Mouse (Mus musculus) intestine, embryonic 16.5 days (tissue): ENCODE data around the gene Col23a1. TPM values are rescaled to one million over a fixed set of nuclear protein-coding genes. Genes with fewer than 3 reads are reported as not detected.
"Not testable (repeated sequence)": the region's sequence is repeated elsewhere in the genome, so short reads cannot be mapped to it uniquely, and the experiment has no call there.

Experiments used
- ATAC-seq: fragments of 200-750 bp; cut with Nextera tagmentation; 2 replicates; pipeline ENCODE4 v1.8.0; 2017; ENCODE audit warnings: moderate TSS enrichment, moderate library complexity
- H3K27ac ChIP-seq: fragments of 300-500 bp; sonication (generic); 2 replicates; pipeline ENCODE4 v1.5.1; 2014; ENCODE audit warnings: mild to moderate bottlenecking, low read length
- H3K27me3 ChIP-seq: fragments of 300-500 bp; sonication (generic); replicated peaks from 2 replicates; pipeline ENCODE4 v1.6.1; 2014; ENCODE audit warnings: low read length, control low read depth, mixed read lengths; ENCODE audit not compliant: control insufficient read depth, insufficient read depth
- H3K36me3 ChIP-seq: fragments of 300-500 bp; sonication (generic); 2 replicates; pipeline ENCODE4 v1.6.1; 2014; ENCODE audit warnings: low read length, control low read depth; ENCODE audit not compliant: control insufficient read depth, insufficient read depth
- H3K4me1 ChIP-seq: fragments of 300-500 bp; sonication (generic); 2 replicates; pipeline ENCODE4 v1.6.1; 2014; ENCODE audit warnings: low read length, control low read depth, mixed read lengths; ENCODE audit not compliant: control insufficient read depth, insufficient read depth
- H3K4me2 ChIP-seq: fragments of 300-500 bp; sonication (generic); 2 replicates; pipeline ENCODE4 v1.6.1; 2014; ENCODE audit warnings: low read depth, low read length, control low read depth
- H3K4me3 ChIP-seq: fragments of 300-500 bp; sonication (generic); 2 replicates; pipeline ENCODE4 v1.5.1; 2014; ENCODE audit warnings: mild to moderate bottlenecking, low read length
- H3K9ac ChIP-seq: fragments of 300-500 bp; sonication (generic); 2 replicates; pipeline ENCODE4 v1.6.1; 2014; ENCODE audit warnings: low read depth, low read length
- H3K9me3 ChIP-seq: fragments of 300-500 bp; sonication (generic); 2 replicates; pipeline ENCODE4 v1.6.1; 2016; ENCODE audit warnings: low read length, control low read depth; ENCODE audit not compliant: control insufficient read depth
- WGBS: fragments of 180-500 bp; shearing (Covaris S2); extraction: QIAGEN DNeasy Blood & Tissue Kit; methylation state at CpG from one replicate; pipeline ENCODE4 v1.1.7; 2014; 5-methylcytosine and 5-hydroxymethylcytosine counted together
- polyA plus RNA-seq: library from polyadenylated mRNA; unstranded; fragments of >200 nt; fragmentation: Nextera tagmentation; extraction: Ambion mirVana; gene quantifications from 2 replicates; pipeline ENCODE4 v1.2.1, GENCODE M21; 2015

The Col23a1 gene
- polyA plus RNA-seq, 1 experiment from 2014 or later, result 5.4 TPM

DNA sequence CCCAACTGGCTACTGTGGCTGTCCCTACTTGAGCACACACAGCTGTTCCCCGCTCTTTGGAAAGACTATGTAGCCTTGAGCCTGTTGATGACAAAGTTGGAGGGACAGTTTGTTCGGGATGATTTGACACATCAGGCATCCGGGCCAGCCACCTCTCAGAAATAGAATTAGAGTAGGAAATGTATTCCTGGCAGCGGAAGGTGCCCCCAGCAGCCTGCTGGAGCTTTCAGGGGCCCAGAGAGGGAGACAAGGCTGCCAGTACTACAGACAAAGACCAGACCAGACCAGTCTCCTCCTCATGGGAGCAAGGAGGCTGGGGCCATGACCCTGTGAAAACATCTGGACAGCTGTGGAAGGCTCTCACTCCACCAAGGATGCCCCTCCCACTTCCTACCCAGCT lies 53.6 kb downstream of the Col23a1 start:
- Histone ChIP-seq H3K36me3 (no peaks in the 10 kb centered on the region), H3K4me2 (no peak overlapping the region), H3K27ac (no peak overlapping the region), H3K27me3 (no peaks in the 10 kb centered on the region), H3K9ac (no peak overlapping the region), H3K4me1 (peaks cover 6% of the 10 kb centered on the region; the same call in 1 of the 2 replicates), H3K9me3 (no peaks in the 10 kb centered on the region), H3K4me3 (no peak overlapping the region)
- 60% methylated on average over 4 of the region's 4 CpGs for WGBS
- no peak for ATAC-seq

DNA sequence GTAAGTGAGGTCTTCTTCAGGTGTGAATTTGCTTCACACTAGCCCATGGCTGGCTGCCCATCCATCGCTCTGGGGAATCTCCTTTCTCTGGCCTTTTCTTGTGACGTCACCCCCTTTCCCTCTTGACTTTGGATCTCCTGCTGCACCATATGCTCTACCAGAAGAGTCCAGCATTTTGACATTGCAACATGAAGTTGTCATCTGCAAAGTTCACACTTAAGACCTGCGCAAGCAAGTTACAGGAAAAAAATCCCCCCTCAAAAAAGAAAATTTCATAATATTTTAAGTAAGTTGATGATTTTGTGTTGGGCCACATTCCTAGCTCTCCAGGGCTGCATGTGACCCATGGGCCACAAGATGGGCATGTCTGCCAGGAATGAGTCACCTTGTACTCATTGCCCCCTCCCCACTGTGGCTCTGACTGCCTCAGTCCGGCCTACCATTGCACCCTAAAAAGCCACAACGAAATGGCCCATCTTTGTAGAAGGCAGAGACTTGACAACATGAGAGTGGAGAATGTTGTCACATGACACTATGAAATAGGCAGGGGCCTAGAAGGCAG lies 54.1 kb downstream of the Col23a1 start:
- no peak overlapping the region for H3K9ac ChIP-seq
- no peaks in the 10 kb centered on the region for H3K36me3 ChIP-seq
- 81% methylated on average over 5 of the region's 5 CpGs for WGBS
- no peak overlapping the region for H3K4me2 ChIP-seq
- no peak overlapping the region for H3K4me3 ChIP-seq
- no peaks in the 10 kb centered on the region for H3K27me3 ChIP-seq
- H3K4me1 ChIP-seq, result peaks cover 6% of the 10 kb centered on the region; the same call in 1 of the 2 replicates
- no peaks in the 10 kb centered on the region for H3K9me3 ChIP-seq
- no peak for ATAC-seq
- H3K27ac ChIP-seq, result no peak overlapping the region

DNA sequence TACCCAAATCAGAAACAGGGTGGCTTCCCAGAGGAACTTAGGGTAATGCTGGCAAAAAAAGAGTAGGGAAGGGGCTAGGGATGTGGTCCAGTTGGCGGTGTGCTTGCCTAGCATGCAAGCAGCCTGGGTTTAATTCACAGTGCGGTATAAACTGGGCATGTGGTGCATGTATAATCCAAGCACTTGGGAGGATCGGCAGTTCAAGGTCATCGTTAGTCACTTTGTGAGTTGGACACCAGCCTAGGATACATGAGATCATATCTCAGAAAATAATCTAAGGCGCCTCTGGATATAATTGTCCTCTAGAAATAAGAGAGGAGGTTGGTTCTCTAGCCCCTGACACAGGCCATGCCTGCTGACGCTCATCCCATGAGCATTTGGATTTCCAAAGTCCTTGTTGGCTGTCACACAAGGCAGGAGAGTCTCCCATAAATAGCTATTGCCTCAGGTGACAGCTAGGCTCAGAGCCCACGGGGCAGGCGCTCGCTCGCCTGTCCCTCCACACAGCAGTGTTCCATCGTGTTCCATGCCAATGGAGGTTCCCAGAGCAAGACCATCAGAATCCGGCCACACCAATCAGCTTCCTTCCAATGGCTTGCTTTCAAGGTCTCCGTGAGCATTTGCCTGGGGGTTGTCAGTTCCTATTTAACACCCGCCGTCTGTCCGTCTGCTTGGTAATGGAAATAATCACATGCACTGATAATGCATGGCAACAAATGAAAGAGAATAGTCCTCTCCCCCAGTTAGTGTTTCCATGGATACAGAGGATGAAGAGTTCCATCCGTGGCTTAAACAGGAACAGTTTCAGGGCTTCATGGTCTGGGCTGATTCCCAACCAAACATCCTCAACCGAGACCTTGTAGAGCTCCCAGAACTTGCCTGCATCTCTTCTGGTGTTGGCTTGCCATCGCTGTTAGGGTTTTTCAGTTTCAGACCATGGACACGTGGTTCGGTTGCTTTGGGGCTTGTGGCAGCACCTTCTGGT lies 56.1 kb downstream of the Col23a1 start:
- no peaks in the 10 kb centered on the region for H3K9me3 ChIP-seq
- no peak overlapping the region for H3K27ac ChIP-seq
- WGBS, result 86% methylated on average over 21 of the region's 21 CpGs
- ATAC-seq, result no peak
- no peaks in the 10 kb centered on the region for H3K36me3 ChIP-seq
- no peaks in the 10 kb centered on the region for H3K27me3 ChIP-seq
- no peak overlapping the region for H3K4me3 ChIP-seq
- no peak overlapping the region for H3K4me2 ChIP-seq
- H3K4me1 ChIP-seq, result peaks cover 6% of the 10 kb centered on the region; the same call in 1 of the 2 replicates
- H3K9ac ChIP-seq, result no peak overlapping the region

DNA sequence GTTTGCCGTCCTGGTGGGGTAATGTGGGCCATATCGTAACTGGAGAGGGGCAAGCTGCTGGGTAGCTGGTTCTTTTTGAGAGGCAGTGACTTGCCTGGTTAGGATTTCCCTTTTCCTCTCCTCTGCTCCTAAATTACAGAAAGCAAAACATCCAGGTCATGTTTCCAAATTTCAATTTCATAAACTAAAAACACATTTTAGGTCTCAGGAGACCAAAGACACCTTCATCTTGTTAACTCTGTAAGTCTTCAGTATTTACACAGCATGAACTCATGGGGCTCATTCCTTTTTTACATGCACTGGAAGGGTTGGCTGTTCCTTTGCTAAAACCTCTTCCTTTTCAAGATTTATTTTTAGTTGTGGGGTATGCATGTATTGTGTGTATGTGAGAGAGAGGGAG lies 58.0 kb downstream of the Col23a1 start:
- no peaks in the 10 kb centered on the region for H3K9me3 ChIP-seq
- no peak overlapping the region for H3K27ac ChIP-seq
- no peak overlapping the region for H3K4me2 ChIP-seq
- H3K4me1 ChIP-seq, result peaks cover 12% of the 10 kb centered on the region
- H3K9ac ChIP-seq, result no peak overlapping the region
- no peak for ATAC-seq
- no peak overlapping the region for H3K4me3 ChIP-seq
- no peaks in the 10 kb centered on the region for H3K27me3 ChIP-seq
- no peaks in the 10 kb centered on the region for H3K36me3 ChIP-seq
- 66% methylated on average over 2 of the region's 2 CpGs for WGBS

DNA sequence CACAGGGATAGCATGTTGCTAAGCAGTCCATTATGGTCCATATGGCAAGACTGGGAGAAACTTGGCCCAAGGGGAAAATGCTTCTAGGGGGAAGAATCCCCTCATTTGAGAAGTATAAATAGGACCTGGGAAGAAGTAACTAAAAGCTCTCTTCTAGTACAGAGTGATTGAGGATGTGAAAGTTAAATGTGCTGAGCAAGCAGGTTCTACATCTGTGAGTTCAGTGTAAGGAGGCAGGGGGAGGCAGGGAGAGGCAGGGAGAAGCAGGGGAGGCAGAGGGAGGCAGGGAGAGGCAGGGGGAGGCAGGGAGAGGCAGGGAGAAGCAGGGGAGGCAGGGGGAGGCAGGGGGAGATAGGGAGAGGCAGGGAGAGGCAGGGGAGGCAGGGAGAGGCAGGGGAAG lies 59.9 kb downstream of the Col23a1 start:
- H3K9me3 ChIP-seq, result no peaks in the 10 kb centered on the region
- H3K4me2 ChIP-seq, result no peak overlapping the region
- no peak overlapping the region for H3K27ac ChIP-seq
- H3K9ac ChIP-seq, result no peak overlapping the region
- H3K36me3 ChIP-seq, result no peaks in the 10 kb centered on the region
- no peak overlapping the region for H3K4me3 ChIP-seq
- ATAC-seq, result no peak
- no peaks in the 10 kb centered on the region for H3K27me3 ChIP-seq
- H3K4me1 ChIP-seq, result peaks cover 6% of the 10 kb centered on the region

DNA sequence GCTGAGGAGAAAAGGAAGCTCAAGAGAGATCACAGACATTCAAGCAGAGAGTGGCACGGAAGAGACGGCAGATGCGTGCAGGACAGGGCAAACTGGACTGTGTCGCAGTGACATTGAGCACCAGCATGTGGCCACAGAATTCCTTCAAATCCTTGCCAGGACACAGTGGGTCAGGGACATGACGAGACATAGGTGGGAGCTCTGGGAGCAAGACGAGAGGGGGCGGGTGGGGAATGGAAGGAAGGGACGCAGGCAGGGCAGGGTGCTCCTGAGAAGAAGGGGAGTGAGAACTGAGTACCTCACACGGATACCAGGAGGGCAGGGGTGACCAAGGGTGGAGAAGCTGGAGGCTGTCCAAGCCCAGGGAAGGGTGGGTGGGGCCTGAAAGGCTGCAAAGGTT lies 61.4 kb downstream of the Col23a1 start:
- 73% methylated on average over 9 of the region's 9 CpGs for WGBS
- Histone ChIP-seq H3K4me2 (no peak overlapping the region), H3K4me3 (no peak overlapping the region), H3K9ac (no peak overlapping the region), H3K36me3 (no peaks in the 10 kb centered on the region), H3K4me1 (peaks cover 6% of the 10 kb centered on the region), H3K9me3 (no peaks in the 10 kb centered on the region), H3K27ac (no peak overlapping the region), H3K27me3 (no peaks in the 10 kb centered on the region)
- no peak for ATAC-seq

DNA sequence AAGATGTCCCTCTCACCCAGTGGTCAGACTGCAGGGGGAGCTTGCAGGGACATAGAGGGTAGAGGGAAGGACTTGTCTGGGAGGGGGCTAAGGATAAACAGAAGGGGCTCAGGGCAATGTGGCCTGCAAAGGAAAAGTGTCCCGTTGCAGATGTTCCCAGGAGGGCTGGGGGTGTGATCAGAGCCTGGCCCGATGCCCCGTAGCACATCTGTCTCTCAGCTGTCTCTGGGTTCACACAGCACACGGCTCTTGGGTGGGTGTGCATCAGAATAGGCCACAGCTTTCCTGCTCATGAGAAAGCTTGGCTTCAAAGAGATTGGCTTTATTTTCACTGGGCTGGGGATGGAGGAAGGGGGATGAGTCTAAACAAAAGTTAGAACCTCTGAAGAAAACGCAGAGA lies 62.1 kb downstream of the Col23a1 start:
- ATAC-seq, result peak; percentile 40; the same call in 1 of the 2 replicates

DNA sequence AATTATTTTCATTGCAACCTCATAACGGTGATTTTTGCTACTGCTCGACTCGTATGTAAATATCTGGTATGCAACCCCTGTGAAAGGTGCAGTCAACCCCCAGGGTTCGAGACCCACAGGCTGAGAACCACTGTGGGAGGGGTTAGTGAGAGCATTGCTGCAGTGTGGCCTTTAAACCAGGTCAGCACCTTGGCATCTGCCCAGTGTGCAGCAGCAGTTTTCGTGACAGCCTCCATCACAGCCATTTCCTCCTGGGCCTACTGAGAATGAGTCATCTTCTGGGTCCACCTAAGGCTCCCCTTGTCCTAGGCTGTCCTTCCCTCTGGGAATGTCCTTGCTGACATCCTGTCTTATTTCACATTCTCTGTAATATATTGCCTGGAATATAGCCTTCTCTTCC lies 64.0 kb downstream of the Col23a1 start:
- Histone ChIP-seq H3K36me3 (no peaks in the 10 kb centered on the region), H3K9ac (no peak overlapping the region), H3K9me3 (no peaks in the 10 kb centered on the region), H3K4me3 (no peak overlapping the region), H3K27ac (no peak overlapping the region), H3K27me3 (no peaks in the 10 kb centered on the region), H3K4me2 (no peak overlapping the region), H3K4me1 (peaks cover 6% of the 10 kb centered on the region)
- 72% methylated on average over 5 of the region's 5 CpGs for WGBS
- no peak for ATAC-seq

More for the DNA sequence above, 62.1 kb downstream of the Col23a1 start:
- no peak overlapping the region for H3K27ac ChIP-seq
- no peak overlapping the region for H3K9ac ChIP-seq
- H3K4me2 ChIP-seq, result no peak overlapping the region
- H3K4me1 ChIP-seq, result peaks cover 6% of the 10 kb centered on the region
- H3K36me3 ChIP-seq, result no peaks in the 10 kb centered on the region
- no peaks in the 10 kb centered on the region for H3K9me3 ChIP-seq
- no peaks in the 10 kb centered on the region for H3K27me3 ChIP-seq
- H3K4me3 ChIP-seq, result no peak overlapping the region
- 44% methylated on average over 5 of the region's 5 CpGs for WGBS

DNA sequence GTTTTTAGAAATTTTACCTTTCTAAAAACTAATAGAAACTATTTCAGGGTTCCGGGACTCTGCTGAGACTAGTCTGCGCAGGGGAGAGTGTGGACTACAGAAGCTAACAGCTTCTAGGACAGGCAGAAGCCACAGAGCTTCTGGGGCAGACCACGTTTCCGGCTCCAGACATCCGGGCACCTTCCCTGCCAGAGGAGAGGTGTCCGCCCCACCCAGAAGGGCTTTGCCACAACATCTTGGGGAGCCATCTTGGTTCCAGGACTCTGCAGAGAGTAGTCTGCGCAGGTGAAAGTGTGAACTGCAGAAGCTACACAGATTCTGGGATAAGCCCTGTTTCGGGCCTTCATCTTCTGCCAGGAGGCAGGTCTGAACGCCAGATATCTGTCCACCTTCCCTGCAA lies 69.3 kb downstream of the Col23a1 start:
- H3K4me2 ChIP-seq, H3K4me1 ChIP-seq, H3K27me3 ChIP-seq, H3K9ac ChIP-seq, H3K4me3 ChIP-seq, H3K9me3 ChIP-seq, ATAC-seq, H3K27ac ChIP-seq, H3K36me3 ChIP-seq: not testable (repeated sequence)
- 94% methylated on average over 9 of the region's 9 CpGs for WGBS
